Mouse (Mus musculus) midbrain, embryonic 14.5 days (tissue): Measurements from ENCODE around the gene Zdhhc25. TPM values are rescaled to one million over a fixed set of nuclear protein-coding genes. Genes with fewer than 3 reads are reported as not detected.

Experiments
- ATAC-seq: fragments of 200-750 bp; cut with Nextera tagmentation; 2 replicates; pipeline ENCODE4 v1.8.0; 2017; ENCODE audit warnings: moderate number of reproducible peaks, moderate library complexity; ENCODE audit not compliant: low FRiP score, low TSS enrichment
- DNase-seq: peaks from one replicate; pipeline ENCODE4 v3.0.0-alpha.2; 2015
- H3K27ac ChIP-seq: fragments of 300-500 bp; sonication (generic); replicated peaks from 2 replicates; pipeline ENCODE4 v1.5.1; 2014; ENCODE audit warnings: mild to moderate bottlenecking, low read depth, low read length, moderate library complexity
- H3K27me3 ChIP-seq: fragments of 300-500 bp; sonication (generic); 2 replicates; pipeline ENCODE4 v1.6.1; 2014; ENCODE audit warnings: low read length, control low read depth, mixed read lengths; ENCODE audit not compliant: control insufficient read depth, insufficient read depth
- H3K36me3 ChIP-seq: fragments of 300-500 bp; sonication (generic); 2 replicates; pipeline ENCODE4 v1.6.1; 2014; ENCODE audit warnings: low read length, control low read depth; ENCODE audit not compliant: control insufficient read depth, insufficient read depth
- H3K4me1 ChIP-seq: fragments of 300-500 bp; sonication (generic); 2 replicates; pipeline ENCODE4 v1.6.1; 2014; ENCODE audit warnings: mild to moderate bottlenecking, antibody characterized with exemption, low read length, control low read depth; ENCODE audit not compliant: control insufficient read depth, insufficient read depth
- H3K4me2 ChIP-seq: fragments of 300-500 bp; sonication (generic); 2 replicates; pipeline ENCODE4 v1.6.1; 2014; ENCODE audit warnings: mild to moderate bottlenecking, low read length, moderate library complexity
- H3K4me3 ChIP-seq: fragments of 300-500 bp; sonication (generic); replicated peaks from 2 replicates; pipeline ENCODE4 v1.5.1; 2014; ENCODE audit warnings: low read depth, low read length
- H3K9ac ChIP-seq: fragments of 300-500 bp; sonication (generic); replicated peaks from 2 replicates; pipeline ENCODE4 v1.6.1; 2014; ENCODE audit warnings: mild to moderate bottlenecking, low read length, moderate library complexity
- H3K9me3 ChIP-seq: fragments of 300-500 bp; sonication (generic); 2 replicates; pipeline ENCODE4 v1.6.1; 2016; ENCODE audit warnings: low read length, control low read depth, mixed read lengths; ENCODE audit not compliant: control insufficient read depth
- WGBS: fragments of 180-500 bp; shearing (Covaris S2); extraction: QIAGEN DNeasy Blood & Tissue Kit; methylation state at CpG from one replicate; pipeline ENCODE4 v1.1.7; 2014; 5-methylcytosine and 5-hydroxymethylcytosine counted together
- polyA plus RNA-seq: library from polyadenylated mRNA; unstranded; fragments of >200 nt; fragmentation: Nextera tagmentation; extraction: Ambion mirVana; gene quantifications from 2 replicates; pipeline ENCODE4 v1.2.1, GENCODE M21; 2014

The Zdhhc25 gene
- polyA plus RNA-seq, 1 experiment from 2014 or later, result not detected

DNA sequence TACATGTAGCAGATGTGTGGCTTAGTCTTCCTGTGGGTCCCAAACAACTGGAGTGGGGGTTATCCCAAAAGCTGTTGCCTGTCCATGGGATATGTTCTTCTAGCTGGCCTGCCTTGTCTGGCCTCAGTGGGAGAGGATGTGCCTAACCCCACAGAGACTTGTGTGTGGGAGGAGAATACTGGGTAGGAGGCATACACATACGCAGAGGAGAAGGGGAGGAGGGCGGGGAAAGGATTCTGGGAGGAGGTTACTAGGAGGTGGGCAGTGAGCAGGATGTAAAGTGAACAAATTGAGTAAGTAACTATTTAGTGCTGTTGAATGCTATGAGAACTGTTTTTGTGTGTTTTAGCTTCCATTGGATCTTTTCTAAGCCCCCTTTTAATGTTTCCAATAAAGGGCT, 23.8 kb downstream of the Zdhhc25 start:
- ATAC-seq (no peak), DNase-seq (no peak)
- Histone ChIP-seq H3K36me3 (no peaks in the 10 kb centered on the region), H3K4me2 (no peak overlapping the region), H3K27ac (no peak overlapping the region), H3K4me1 (no peaks in the 10 kb centered on the region), H3K9ac (no peak overlapping the region), H3K9me3 (no peaks in the 10 kb centered on the region), H3K4me3 (no peak overlapping the region), H3K27me3 (no peaks in the 10 kb centered on the region)
- WGBS, result 83% methylated on average over 2 of the region's 2 CpGs

DNA sequence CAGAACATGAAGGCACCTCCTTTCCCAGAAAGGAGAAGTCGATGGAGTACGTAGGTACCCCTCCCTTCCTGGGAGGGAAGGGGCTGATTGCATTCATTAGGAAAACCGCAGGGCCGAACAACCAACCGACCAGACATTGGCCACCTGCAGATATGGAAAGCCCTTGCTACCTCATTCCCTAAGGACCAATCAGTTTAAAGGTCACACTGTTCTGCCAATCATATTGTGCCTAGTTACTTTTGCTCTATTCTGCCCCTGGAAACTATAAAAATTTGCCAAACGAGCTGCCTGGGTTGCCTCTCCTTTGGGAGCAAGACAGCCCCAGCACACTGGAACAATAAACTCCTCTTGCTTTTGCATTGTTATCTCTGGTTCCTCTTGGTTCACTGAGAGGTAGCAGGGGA, 24.8 kb downstream of the Zdhhc25 start:
- WGBS, result 69% methylated on average over 6 of the region's 6 CpGs
- Histone ChIP-seq H3K27ac (no peak overlapping the region), H3K27me3 (no peaks in the 10 kb centered on the region), H3K36me3 (no peaks in the 10 kb centered on the region), H3K4me3 (no peak overlapping the region), H3K9me3 (no peaks in the 10 kb centered on the region), H3K9ac (no peak overlapping the region), H3K4me2 (no peak overlapping the region), H3K4me1 (no peaks in the 10 kb centered on the region)
- DNase-seq (no peak), ATAC-seq (no peak)

DNA sequence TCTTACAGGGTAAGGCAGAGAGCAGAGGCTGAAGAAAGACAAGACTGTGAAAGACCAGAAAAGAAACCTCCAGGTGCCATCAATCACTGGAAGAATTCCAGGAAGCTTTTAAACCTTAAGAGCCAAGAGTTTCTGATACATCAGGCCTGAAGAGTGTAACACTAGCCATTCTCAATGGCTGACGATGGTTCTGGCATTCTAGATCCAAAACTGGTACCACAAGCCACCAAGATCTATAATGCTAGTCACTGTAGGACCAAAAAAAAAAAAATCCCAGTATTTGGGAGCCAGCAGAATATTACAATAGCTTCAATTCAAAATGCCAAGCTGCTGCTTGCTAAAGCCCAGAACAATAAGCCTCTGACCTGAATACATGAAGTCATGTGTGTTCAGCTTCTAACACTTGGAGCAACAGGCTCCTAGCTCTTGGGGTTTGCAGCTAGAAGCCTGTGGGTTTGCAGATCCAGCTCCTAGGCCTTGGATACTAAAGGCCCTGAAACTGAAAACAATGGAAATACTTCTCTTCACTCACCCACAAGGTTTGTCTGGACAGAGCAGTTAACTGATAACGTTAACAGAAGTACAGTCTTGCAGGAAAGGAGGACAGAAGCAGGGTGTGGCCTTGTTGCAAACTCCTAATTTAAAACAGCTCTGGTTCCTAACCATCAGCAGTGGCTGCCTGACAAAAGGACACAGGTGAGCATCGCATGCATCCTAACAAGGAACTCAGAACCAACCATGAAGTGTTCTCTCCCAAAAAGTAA, 25.4 kb downstream of the Zdhhc25 start:
- Histone ChIP-seq H3K27ac (no peak overlapping the region), H3K36me3 (no peaks in the 10 kb centered on the region), H3K4me3 (no peak overlapping the region), H3K9ac (no peak overlapping the region), H3K27me3 (no peaks in the 10 kb centered on the region), H3K4me2 (no peak overlapping the region), H3K4me1 (no peaks in the 10 kb centered on the region), H3K9me3 (no peaks in the 10 kb centered on the region)
- 80% methylated on average over 3 of the region's 3 CpGs for WGBS
- ATAC-seq, result no peak
- no peak for DNase-seq

DNA sequence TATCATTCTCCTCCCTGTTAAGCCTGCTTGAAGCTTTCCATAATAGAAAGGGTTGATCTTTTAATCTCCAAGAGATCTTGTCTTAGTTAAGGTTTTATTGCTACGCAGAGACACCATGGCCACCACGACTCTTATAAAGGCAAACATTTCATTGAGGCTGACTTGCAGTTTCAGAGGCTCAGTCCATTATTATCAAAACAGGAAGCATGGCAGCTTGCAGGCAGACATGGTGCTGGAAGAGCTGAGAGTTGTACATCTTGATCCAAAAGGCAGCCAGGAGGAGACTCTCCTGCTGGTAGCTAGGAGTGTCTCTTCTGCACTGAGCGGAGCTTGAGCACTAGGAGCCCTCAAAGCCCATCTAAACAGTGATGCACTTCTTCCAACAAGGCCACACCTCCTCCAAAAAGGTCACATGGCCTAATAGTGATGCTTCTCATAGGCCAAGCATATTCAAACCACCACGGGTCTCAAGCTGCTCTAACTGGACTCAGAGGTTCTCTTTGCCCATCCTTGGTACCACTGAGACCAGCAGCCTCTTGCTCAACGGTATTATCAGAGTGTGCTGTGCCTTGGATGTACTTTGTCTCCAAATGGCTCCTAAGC, 26.9 kb downstream of the Zdhhc25 start:
- no peak for DNase-seq
- Histone ChIP-seq H3K9me3 (no peaks in the 10 kb centered on the region), H3K27me3 (no peaks in the 10 kb centered on the region), H3K4me1 (no peaks in the 10 kb centered on the region), H3K4me3 (no peak overlapping the region), H3K36me3 (no peaks in the 10 kb centered on the region), H3K9ac (no peak overlapping the region), H3K4me2 (no peak overlapping the region), H3K27ac (no peak overlapping the region)
- WGBS, result 82% methylated on average over 5 of the region's 5 CpGs
- ATAC-seq, result no peak

DNA sequence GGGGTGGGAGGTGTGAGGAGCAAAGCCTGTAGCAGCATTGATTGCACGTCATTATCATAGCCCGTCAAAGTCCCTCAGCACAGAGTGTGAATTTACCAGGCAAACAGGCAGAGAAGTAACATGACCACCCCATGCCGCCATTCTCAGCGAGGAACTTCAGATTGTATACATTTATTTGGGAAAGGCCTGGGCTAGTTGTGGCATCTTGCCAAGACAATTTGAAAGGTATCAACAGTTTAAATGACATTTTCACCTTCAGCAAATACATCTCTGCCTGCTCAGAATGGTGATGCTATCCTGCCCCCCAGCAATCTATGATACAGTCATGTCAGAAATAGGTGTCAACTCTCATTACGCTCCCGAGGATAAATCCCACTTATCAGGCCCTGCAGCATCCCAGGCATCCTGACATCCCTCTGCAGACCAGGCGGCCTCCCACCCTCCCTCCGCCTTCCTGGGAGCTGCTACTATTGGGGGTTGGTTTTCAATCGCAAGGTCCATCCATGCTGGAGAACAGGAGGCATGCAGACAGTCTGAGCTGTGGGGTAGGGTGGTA, 28.8 kb downstream of the Zdhhc25 start:
- H3K4me2 ChIP-seq, result no peak overlapping the region
- no peak overlapping the region for H3K4me3 ChIP-seq
- DNase-seq (peak; percentile 60), ATAC-seq (0 out of 2 replicates have a peak, but pooled peaks have one; percentile 27)
- no peaks in the 10 kb centered on the region for H3K4me1 ChIP-seq
- peak overlapping the region; percentile 3; the same call in 1 of the 2 replicates for H3K27ac ChIP-seq
- no peaks in the 10 kb centered on the region for H3K36me3 ChIP-seq
- H3K9ac ChIP-seq, result no peak overlapping the region
- H3K27me3 ChIP-seq, result no peaks in the 10 kb centered on the region
- 67% methylated on average over 9 of the region's 9 CpGs for WGBS
- H3K9me3 ChIP-seq, result no peaks in the 10 kb centered on the region

DNA sequence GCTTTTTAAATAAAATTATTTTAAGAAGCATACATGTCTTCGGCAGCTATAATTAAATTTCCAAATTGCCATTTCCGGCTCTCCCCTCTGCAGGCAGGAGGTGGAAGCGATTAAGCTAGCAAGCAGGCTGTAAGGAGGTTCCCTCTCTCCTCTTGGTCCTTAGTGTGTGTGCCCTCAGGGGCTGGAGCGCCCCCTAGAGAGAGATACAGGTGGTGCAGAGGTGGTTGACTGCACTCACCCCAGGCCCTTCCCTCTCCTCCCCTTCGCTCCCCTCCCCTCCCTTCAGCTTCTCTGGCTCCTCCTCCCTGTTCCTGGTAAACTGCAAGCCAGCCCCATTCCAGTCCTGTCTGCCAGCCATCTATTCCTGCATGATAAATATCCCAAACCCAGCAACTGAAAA, 35.1 kb downstream of the Zdhhc25 start:
- Histone ChIP-seq H3K4me2 (no peak overlapping the region), H3K4me1 (0 out of 2 replicates have a peak, but pooled peaks cover 2% of the 10 kb centered on the region), H3K36me3 (no peaks in the 10 kb centered on the region), H3K4me3 (no peak overlapping the region), H3K9ac (no peak overlapping the region), H3K9me3 (no peaks in the 10 kb centered on the region), H3K27ac (no peak overlapping the region), H3K27me3 (no peaks in the 10 kb centered on the region)
- ATAC-seq (no peak), DNase-seq (no peak)
- WGBS, result 74% methylated on average over 5 of the region's 5 CpGs

DNA sequence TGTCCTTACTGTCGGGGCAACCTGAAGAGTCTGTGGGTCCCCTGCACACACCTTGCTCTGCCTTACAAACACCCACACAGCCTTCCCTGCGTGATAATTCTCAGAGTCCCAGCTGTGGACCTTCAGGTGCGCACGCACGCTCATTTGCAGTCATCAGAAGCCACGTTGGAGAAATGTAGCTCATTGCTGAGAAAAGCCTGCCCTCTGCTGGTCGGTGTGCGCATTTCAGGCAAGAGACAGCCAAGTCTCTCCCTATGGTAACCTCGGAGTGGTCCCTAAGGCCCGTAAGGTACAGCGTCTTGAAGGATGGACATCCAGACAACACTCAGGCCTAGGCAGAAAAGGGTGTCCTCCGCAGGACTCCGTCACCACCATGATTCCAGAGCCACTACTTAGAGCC, 50.9 kb downstream of the Zdhhc25 start:
- ATAC-seq (peak; percentile 48; the same call in 1 of the 2 replicates), DNase-seq (peak; percentile 93)
- Histone ChIP-seq H3K27ac (no peak overlapping the region), H3K4me3 (no peak overlapping the region), H3K4me2 (no peak overlapping the region), H3K36me3 (no peaks in the 10 kb centered on the region), H3K9ac (no peak overlapping the region), H3K4me1 (no peaks in the 10 kb centered on the region), H3K27me3 (no peaks in the 10 kb centered on the region), H3K9me3 (no peaks in the 10 kb centered on the region)
- 14% methylated on average over 13 of the region's 13 CpGs for WGBS
